Mouse (Mus musculus) embryonic facial prominence, embryonic 11.5 days (tissue): Measurements from ENCODE around the gene Epyc. TPM values are rescaled to one million over a fixed set of nuclear protein-coding genes. Genes with fewer than 3 reads are reported as not detected.

Experiments used
- ATAC-seq: fragments of 200-750 bp; cut with Nextera tagmentation; replicated peaks from 2 replicates; pipeline ENCODE4 v1.8.0; 2017; ENCODE audit warnings: low read depth; ENCODE audit not compliant: insufficient number of reproducible peaks, low FRiP score, low TSS enrichment
- DNase-seq: peaks from one replicate; pipeline ENCODE4 v3.0.0-alpha.2; 2015; ENCODE audit warnings: low spot score
- H3K27ac ChIP-seq: fragments of 300-500 bp; sonication (generic); replicated peaks from 2 replicates; pipeline ENCODE4 v1.5.1; 2014; ENCODE audit warnings: mild to moderate bottlenecking, low read depth, low read length, control low read depth
- H3K27me3 ChIP-seq: fragments of 300-500 bp; sonication (generic); 2 replicates; pipeline ENCODE4 v1.6.1; 2014; ENCODE audit warnings: mild to moderate bottlenecking, low read length, moderate library complexity, mixed read lengths; ENCODE audit not compliant: control insufficient read depth, insufficient read depth
- H3K36me3 ChIP-seq: fragments of 300-500 bp; sonication (generic); replicated peaks from 2 replicates; pipeline ENCODE4 v1.6.1; 2014; ENCODE audit warnings: low read depth, mild to moderate bottlenecking, low read length, moderate library complexity, mixed read lengths; ENCODE audit not compliant: control insufficient read depth, insufficient read depth
- H3K4me1 ChIP-seq: fragments of 300-500 bp; sonication (generic); 2 replicates; pipeline ENCODE4 v1.6.1; 2014; ENCODE audit warnings: low read length, mixed read lengths; ENCODE audit not compliant: control insufficient read depth, insufficient read depth
- H3K4me2 ChIP-seq: fragments of 300-500 bp; sonication (generic); 2 replicates; pipeline ENCODE4 v1.6.1; 2014; ENCODE audit warnings: low read depth, mild to moderate bottlenecking, control low read depth, low read length, moderate library complexity
- H3K4me3 ChIP-seq: fragments of 300-500 bp; sonication (generic); 2 replicates; pipeline ENCODE4 v1.5.1; 2014; ENCODE audit warnings: low read depth, low read length, control low read depth
- H3K9ac ChIP-seq: fragments of 300-500 bp; sonication (generic); replicated peaks from 2 replicates; pipeline ENCODE4 v1.6.1; 2014; ENCODE audit warnings: mild to moderate bottlenecking, control low read depth, low read length
- H3K9me3 ChIP-seq: fragments of 300-500 bp; sonication (generic); replicated peaks from 2 replicates; pipeline ENCODE4 v1.6.1; 2016; ENCODE audit warnings: mild to moderate bottlenecking, low read length, inconsistent platforms, mixed read lengths; ENCODE audit not compliant: control insufficient read depth
- WGBS: fragments of 180-500 bp; shearing (Covaris S2); extraction: QIAGEN DNeasy Blood & Tissue Kit; methylation state at CpG from one replicate; pipeline ENCODE4 v1.1.7; 2014; 5-methylcytosine and 5-hydroxymethylcytosine counted together
- polyA plus RNA-seq: library from polyadenylated mRNA; unstranded; fragments of >200 nt; fragmentation: Nextera tagmentation; extraction: Ambion mirVana; gene quantifications from 2 replicates; pipeline ENCODE4 v1.2.1, GENCODE M21; 2014

The Epyc gene
- 2.0 and 2.1 TPM in 2 replicates for polyA plus RNA-seq

DNA sequence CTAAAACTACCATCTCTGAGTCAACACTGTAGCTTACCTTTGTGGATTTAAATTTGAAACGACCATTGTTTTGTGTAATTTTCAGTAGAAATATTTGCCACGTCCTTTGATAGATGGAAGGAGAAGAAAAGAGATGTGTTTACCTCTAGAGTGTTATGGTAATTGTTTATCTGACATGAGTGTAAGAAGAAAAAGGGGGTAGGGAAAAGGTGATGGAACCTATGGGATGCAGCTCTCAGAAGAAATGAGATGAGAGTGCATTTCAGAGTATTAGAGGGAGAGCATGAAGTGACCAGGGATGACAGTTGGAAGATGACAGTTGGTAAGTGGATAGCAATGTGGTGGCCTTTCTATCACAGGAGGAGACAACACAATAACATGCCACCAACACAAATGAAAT, at the start of gene Epyc:
Gene Epyc (plus strand): TSS at position 301 of the 400 bp plus-strand sequence.
- Histone ChIP-seq H3K9ac (no peak within 1 kb of the TSS), H3K4me1 (no peaks in the 10 kb centered on the region), H3K4me2 (no peak within 1 kb of the TSS), H3K27me3 (no peaks in the 10 kb centered on the region), H3K9me3 (no peaks in the 10 kb centered on the region), H3K27ac (no peak within 1 kb of the TSS), H3K4me3 (no peak within 1 kb of the TSS), H3K36me3 (no peaks in the 10 kb centered on the region)
- WGBS = 81% methylated on average over 2 of the region's 2 CpGs
- DNase-seq (no peak), ATAC-seq (no peak)

DNA sequence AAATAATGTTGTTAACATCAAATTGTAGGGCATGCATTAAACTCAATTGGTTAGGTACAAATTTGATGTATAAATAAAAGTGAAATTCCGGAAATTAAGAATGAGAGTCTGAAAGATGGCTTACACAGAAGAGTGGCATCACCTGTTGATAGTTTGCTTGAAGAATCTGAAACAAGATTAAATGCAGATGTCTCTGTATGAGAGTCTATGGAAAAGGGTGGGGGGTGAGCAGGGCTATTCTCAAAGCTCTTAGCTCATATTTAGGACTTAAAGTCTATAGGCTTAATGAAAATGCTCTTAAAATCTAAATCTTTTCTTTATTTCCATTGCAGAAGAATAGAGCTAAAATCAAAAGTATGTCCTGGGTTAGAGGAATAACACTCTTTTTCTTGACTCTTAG, 48.2 kb upstream of the Epyc start:
- H3K27ac ChIP-seq = no peak overlapping the region

DNA sequence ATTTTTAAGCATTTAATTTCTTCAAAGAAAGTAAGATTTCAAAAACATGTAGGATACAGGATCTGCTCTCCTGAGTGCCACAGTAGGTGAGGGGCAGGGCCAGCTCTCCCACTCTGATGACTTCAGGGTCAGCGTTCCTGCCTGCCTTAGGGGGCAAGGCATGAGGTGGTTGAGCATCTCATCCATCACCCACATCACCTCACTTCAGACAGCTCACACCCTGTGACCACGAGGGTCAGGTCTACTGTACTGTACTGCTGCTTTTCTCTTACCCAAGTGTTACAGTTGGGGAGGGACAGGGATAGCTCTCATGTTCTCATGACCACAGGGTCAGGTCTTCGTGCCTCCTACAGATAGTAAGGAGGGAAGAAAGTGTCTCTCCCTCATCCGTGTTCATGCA, 42.1 kb upstream of the Epyc start:
- no peaks in the 10 kb centered on the region for H3K4me1 ChIP-seq
- H3K4me3 ChIP-seq = no peak overlapping the region
- no peaks in the 10 kb centered on the region for H3K27me3 ChIP-seq
- no peak overlapping the region for H3K4me2 ChIP-seq
- no peak overlapping the region for H3K27ac ChIP-seq
- H3K9me3 ChIP-seq = no peaks in the 10 kb centered on the region
- ATAC-seq (0 out of 2 replicates have a peak, but pooled peaks have one; percentile 23), DNase-seq (no peak)
- no peaks in the 10 kb centered on the region for H3K36me3 ChIP-seq
- H3K9ac ChIP-seq = no peak overlapping the region
- 81% methylated on average over 4 of the region's 4 CpGs for WGBS

More for the DNA sequence above, 48.2 kb upstream of the Epyc start:
- Histone ChIP-seq H3K4me2 (no peak overlapping the region), H3K36me3 (no peaks in the 10 kb centered on the region), H3K9me3 (no peaks in the 10 kb centered on the region), H3K4me3 (no peak overlapping the region), H3K27me3 (no peaks in the 10 kb centered on the region), H3K9ac (no peak overlapping the region), H3K4me1 (no peaks in the 10 kb centered on the region)
- WGBS = 54% methylated on average over 1 of the region's 1 CpGs
- peak; percentile 63 for DNase-seq
- ATAC-seq = no peak

DNA sequence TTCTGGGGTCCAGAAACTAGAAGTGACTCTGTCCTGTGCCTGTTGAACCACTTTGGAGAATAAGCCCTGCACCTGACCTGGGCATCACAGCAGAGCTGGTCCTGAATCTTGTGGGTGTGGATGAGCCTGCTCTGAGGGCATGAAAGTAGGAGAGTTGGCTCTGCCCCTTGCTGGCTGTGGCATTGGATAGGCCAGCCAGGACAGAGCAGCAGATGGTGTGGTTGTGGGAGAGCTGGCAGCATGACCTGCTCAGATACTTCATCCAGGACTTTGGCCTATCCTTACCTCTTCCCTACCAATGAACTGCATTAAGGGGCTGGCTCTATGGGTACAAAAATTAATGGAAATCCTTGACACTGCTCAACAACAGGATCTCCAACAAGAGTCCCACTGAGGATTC, 40.6 kb upstream of the Epyc start:
- Histone ChIP-seq H3K4me1 (no peaks in the 10 kb centered on the region), H3K9me3 (no peaks in the 10 kb centered on the region), H3K9ac (no peak overlapping the region), H3K27ac (no peak overlapping the region), H3K27me3 (no peaks in the 10 kb centered on the region), H3K4me3 (no peak overlapping the region), H3K4me2 (no peak overlapping the region), H3K36me3 (no peaks in the 10 kb centered on the region)
- DNase-seq = no peak
- ATAC-seq = no peak

DNA sequence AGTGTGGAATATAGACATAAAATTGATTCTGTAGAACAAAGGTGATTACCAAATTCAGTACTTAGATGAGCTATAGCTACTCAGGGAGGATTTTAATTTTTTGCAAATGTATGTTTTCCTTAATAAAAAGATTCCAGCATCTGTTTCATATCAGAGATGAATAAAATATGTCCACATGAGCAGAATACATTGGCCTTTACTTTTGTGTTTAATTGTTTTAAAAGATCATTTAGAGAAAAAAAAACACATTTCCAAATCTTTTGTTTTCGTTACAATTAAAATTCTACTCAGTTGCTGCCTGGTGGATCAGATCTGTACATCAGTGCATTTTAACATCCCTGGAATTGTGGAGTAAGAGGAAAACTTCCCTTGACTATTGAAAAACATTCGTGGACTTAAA, 37.3 kb upstream of the Epyc start, which contains the start of gene Kera:
Gene Kera (plus strand): TSS at position 301 of the 400 bp plus-strand sequence.
- Histone ChIP-seq H3K9me3 (no peaks in the 10 kb centered on the region), H3K9ac (no peak within 1 kb of the TSS), H3K4me2 (no peak within 1 kb of the TSS), H3K36me3 (no peaks in the 10 kb centered on the region), H3K27me3 (no peaks in the 10 kb centered on the region), H3K27ac (no peak within 1 kb of the TSS), H3K4me1 (no peaks in the 10 kb centered on the region), H3K4me3 (no peak within 1 kb of the TSS)
- ATAC-seq (no peak), DNase-seq (no peak)
- WGBS = 69% methylated on average over 2 of the region's 2 CpGs

DNA sequence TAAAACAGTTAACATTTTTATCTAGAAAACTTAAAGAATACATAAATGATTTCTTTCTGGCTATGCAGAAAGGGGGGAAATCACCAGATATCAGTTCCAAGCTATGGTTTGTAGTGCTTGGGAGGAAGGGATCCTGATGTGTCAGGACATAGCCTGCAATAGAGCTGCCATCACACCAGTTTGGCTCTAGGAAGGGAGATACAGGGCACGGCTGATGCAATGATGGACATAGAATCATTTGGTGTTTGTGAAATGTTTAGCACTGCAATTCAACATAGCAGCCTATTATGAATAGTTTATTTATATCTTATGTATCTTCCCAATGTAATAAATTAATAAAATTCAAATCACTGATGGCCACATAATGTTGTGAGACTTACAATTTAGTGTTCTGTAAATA, 21.5 kb upstream of the Epyc start:
- H3K9me3 ChIP-seq = no peaks in the 10 kb centered on the region
- H3K4me2 ChIP-seq = no peak overlapping the region
- no peak overlapping the region for H3K9ac ChIP-seq
- no peak overlapping the region for H3K4me3 ChIP-seq
- no peak overlapping the region for H3K27ac ChIP-seq
- DNase-seq (no peak), ATAC-seq (no peak)
- no peaks in the 10 kb centered on the region for H3K36me3 ChIP-seq
- H3K27me3 ChIP-seq = no peaks in the 10 kb centered on the region
- H3K4me1 ChIP-seq = no peaks in the 10 kb centered on the region
- WGBS = 92% methylated on average over 1 of the region's 1 CpGs

DNA sequence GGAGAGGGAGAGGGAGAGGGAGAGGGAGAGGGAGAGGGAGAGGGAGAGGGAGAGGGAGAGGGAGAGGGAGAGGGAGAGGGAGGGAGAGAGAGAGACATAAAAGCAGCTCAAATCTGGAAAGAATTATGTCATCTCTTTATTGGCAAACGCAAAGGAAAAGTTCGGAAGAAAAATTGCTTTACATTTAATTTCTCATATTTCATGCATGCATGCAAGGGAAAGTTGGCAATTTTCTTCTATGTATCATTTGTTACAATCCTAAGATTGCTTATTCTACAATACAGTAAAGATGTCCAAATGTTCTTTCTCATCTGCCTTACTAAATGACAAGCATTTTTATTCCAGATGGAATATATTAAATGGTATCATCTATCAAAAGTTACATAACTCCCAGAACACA, 19.5 kb upstream of the Epyc start:
- H3K27me3 ChIP-seq = no peaks in the 10 kb centered on the region
- H3K9ac ChIP-seq = no peak overlapping the region
- no peaks in the 10 kb centered on the region for H3K9me3 ChIP-seq
- H3K27ac ChIP-seq = no peak overlapping the region
- no peak for ATAC-seq
- 35% methylated on average over 2 of the region's 2 CpGs for WGBS
- H3K36me3 ChIP-seq = no peaks in the 10 kb centered on the region
- no peaks in the 10 kb centered on the region for H3K4me1 ChIP-seq
- H3K4me3 ChIP-seq = no peak overlapping the region
- DNase-seq = no peak
- no peak overlapping the region for H3K4me2 ChIP-seq

DNA sequence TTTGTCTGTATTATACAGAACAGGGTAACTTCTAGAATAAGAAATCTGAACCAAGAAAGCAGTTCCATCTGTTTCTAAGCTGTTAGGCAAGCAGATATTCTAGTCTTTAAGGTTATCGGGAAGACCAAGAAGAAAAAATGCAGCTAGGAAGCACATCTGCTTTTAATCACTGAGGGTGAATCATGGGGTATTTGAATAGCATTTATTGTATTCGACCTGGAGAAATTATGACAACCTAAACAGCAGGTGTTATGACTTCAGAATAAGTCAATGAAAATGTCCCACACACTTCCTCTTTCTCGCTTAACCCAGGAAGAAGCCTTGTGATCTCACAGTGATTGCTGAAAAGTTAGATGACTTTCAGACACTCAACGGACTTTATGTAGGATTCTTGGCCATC, 18.8 kb upstream of the Epyc start:
- no peak overlapping the region for H3K27ac ChIP-seq
- no peaks in the 10 kb centered on the region for H3K36me3 ChIP-seq
- H3K27me3 ChIP-seq = no peaks in the 10 kb centered on the region
- no peaks in the 10 kb centered on the region for H3K4me1 ChIP-seq
- no peak overlapping the region for H3K9ac ChIP-seq
- 34% methylated on average over 4 of the region's 4 CpGs for WGBS
- no peak overlapping the region for H3K4me2 ChIP-seq
- peak; percentile 66 for DNase-seq
- no peak overlapping the region for H3K4me3 ChIP-seq
- H3K9me3 ChIP-seq = no peaks in the 10 kb centered on the region
- ATAC-seq = no peak
